Mouse (Mus musculus) ZHBTc4 (cell line): ENCODE measurements around the gene Dirc2.
A peak's percentile ranks its signal among the peaks of the same experiment; 100 is the strongest.

Experiments
- DNase-seq: peaks from one replicate; pipeline ENCODE4 v3.0.0-alpha.2; 2011; ENCODE audit warnings: low read depth, low spot score

Dirc2 gene

GRCm38 (mm10) chr16:35775835-35776234 is 6.7 kb upstream of the Dirc2 start:
- no peak for DNase-seq

DNA sequence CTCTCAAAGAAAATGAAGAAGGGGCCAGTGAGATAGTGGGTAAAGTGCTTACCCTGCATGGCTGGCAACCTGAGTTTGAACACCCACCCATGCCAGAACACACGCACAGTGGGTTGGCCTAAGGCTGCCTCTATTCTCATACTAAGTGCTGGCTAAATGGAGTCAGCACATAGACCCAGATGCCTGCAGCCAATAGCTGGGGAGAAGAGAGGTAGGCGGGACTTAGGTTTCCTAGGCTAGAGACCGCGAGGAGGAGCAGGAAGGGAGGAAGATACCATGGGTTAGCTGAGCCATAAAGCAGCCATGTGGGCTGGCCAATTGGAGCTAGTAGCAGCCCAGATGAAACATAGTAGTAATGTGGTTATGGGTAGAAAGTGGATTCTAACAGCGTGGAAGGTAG is 3.4 kb upstream of the Dirc2 start:
- peak; percentile 96 for DNase-seq

DNA sequence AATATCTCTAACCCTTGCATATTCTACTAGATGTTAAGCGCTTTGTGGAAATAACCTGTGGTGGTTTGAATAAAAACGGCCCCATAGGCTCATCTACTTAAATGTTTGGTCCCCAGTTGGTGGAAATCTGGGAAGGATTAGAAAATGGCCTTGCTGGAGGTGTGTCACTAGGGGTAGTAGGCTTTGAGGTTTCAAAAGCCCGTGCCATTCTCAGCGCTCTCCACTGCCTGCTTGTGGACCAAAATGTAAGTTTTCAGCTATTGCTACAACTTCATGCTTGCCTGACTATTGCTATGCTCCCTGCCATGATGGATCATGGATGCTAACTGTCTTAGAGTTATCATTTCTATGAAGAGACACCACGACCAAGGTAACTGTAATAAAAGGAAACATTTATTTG is 2.5 kb upstream of the Dirc2 start:
- no peak for DNase-seq

GRCm38 (mm10) chr16:35771141-35771540 is 2.0 kb upstream of the Dirc2 start:
- DNase-seq = peak; percentile 88

DNA sequence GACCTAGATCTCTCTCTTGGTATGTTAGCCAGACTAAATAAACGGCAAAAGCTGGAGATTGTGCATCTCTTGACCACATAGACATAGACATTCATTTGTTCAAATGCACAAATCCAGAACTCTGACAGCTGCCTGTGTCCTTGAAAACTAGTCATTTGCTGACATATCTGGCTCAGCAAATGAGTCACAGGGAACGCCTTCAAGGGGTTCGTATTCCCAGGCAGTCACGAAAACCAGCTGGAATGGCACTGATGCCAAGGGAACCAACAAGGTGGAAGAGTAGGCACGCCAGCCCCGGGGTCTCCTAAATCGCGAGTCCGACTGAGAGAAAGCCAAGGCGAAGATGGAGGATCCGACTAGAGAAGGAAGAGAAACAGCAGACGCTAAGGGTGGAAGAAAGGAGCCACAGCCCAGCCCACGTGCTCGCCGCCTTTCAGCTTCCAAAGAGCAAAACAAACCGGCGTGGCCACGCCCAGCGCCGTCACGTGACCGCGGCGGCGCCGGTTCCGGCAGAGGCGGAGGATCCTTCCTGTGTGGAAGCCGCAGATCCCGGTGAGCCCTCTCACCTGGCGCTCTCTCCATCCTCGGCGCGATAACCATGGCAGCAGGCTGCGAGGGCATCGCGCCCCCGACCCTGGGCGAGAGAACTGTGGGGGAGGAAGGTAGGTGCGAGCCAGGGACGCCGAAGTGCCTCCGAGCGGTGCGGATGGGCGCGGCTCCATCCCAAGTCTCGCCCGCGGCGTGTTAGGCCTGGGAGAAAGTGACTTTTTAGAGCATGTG is 912 bp upstream of the Dirc2 start, which contains the start of gene Hspbap1:
Hspbap1 (plus strand) TSS at position 498 of the 780 bp plus-strand sequence.
- DNase-seq = peak; percentile 98

DNA sequence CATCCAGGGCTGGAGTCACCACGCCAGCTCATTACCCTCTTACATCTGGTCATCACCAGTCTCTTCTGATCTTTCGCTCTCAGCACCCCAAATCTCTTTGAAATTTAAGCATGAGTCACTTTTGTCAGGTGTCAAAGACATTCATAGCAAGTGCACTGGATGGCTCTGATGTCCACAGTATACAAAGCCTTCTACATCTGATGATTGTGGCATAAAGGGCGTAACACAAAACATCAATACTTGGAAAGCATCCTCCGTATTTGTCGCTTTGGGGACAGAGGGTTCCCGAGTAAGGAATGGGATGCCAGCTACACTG is 729 bp downstream of the Dirc2 start:
- no peak for DNase-seq

- DNase-seq = no peak
Measured at GRCm38 (mm10) chr16:35766366-35766765, 2.8 kb downstream of the Dirc2 start.

DNA sequence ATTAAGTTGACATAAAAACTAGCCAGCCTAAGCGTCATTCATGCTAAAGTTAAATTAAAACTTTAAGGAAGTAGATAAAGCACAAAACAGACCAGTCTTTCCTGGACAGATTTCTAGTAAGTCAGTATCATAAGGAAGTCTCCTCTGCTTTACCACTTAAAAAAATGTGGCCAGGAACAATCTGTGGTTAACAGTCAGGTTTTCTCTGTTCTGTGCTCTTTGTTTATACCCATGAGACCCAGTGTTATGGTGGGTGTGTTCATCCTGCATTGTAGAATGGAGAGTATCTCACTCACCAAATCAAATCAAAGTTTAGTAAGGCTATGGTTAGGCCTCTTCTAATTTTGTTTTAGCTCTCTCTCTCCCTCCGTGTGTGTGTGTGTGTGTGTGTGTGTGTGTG is 3.7 kb downstream of the Dirc2 start:
- no peak for DNase-seq

DNA sequence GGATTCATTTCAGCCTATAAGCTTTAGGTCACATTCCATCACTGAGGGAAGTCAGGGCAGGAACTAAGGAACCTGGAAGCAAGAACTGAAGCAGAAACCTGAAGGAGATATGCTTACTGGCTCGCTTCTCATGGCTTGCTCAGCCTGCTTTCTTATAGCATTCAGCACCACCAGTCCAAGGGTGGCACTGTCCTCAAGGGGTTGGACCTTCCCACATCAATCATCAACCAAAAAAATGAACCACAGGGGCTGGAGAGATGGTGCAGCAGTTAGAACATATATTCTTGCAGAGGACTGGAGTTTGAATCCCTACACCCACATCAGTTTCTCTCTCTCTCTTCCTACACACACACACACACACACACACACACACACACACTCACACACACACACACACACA is 4.2 kb downstream of the Dirc2 start:
- DNase-seq = no peak

GRCm38 (mm10) chr16:35763590-35764296 is 5.4 kb downstream of the Dirc2 start:
- no peak for DNase-seq

DNA sequence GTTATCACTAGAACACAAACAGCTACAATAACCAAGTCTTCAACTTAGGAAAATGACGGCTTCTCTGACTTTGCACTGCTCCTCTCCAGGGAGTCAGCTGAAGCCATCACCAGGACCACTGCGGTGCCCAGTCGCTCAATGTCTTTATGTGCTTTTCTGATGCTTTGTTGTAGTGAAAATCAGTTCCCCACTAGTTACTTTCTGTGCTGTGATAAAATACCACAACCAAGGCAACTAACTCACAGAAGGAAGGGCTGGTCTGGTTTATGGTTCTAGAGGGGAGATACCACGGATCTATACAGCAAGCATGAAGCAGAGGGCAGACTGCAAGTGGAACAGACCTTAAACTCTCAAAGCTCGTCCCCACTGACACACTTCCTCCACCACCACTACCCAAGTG is 9.8 kb downstream of the Dirc2 start:
- no peak for DNase-seq

GRCm38 (mm10) chr16:35756697-35757096 is 12.5 kb downstream of the Dirc2 start:
- DNase-seq = no peak

DNA sequence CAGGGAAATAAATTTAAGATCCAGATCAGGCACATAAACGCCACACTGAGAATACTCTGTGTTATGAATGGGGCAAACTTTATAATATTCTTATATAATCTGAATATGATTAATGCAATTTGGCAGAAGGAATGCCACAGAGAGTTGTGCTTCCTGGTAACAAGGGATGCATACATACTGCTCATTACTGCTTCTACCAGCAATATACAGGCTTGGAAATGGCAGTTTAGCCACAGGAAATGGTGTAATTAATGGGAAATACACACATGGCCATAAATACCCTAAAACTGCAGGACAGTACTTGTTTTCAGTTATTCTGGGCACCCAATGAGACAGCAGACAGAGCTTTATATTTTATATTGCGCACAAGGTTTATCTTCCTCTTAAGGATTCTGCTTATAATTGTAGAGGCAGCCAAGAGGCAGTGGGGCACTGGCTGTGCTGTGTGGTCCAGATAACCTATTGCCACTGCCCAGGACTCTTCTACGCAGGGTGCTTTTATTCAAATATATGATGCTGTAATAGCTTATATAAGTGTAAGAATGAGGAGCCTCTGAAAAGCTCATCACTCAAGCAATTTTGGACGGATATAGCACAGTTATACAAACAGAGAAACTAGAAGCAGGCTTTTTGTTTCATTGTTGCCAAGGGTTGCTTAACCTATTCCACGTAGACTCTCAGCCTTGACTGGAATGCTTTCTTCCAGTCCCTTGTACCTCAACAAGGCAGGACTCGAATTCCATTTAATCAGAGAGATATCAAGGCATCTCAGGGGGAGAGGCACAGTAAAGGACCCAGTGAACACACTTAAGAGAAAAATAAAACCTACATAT is 13.4 kb downstream of the Dirc2 start:
- no peak for DNase-seq

GRCm38 (mm10) chr16:35753926-35754325 is 15.2 kb downstream of the Dirc2 start:
- DNase-seq = no peak

DNA sequence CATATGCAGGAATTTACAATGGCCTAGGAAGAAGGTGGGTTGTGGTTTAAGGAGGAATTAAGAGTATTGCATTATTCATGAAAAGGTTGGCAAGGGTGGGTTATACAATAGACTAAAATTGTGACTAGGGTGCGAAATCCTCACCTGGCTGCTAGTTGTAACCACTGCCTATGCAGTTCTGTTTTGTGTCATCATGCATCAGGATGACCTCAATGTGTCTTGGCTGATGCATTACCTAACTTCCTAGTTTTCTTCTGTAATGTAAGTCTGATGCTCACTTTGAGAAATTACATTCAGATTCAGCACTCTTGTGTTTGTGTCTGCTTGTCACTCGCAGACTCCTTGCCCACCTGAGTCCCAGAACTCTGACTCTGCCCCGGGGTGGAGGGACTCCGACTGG is 17.3 kb downstream of the Dirc2 start:
- no peak for DNase-seq

- DNase-seq = no peak
Measured at GRCm38 (mm10) chr16:35749385-35749784, 19.8 kb downstream of the Dirc2 start.

DNA sequence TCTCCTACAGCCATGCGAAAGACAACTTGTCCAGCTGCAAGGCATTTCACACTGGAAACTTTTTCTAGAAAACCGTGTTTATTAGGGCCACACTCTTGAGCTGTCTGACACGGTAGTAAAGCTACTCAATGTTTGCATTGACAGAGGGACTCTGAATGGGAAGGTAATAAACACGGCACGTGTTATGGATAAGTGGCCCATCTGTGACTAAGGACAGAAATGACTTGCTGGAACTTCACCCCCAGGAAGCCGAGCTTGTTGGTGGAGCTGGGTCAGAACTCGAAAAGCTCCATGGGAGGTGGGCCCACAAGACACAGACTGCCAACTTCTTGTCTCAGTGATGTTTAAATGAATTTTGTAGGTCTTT is 20.9 kb downstream of the Dirc2 start:
- DNase-seq = no peak

DNA sequence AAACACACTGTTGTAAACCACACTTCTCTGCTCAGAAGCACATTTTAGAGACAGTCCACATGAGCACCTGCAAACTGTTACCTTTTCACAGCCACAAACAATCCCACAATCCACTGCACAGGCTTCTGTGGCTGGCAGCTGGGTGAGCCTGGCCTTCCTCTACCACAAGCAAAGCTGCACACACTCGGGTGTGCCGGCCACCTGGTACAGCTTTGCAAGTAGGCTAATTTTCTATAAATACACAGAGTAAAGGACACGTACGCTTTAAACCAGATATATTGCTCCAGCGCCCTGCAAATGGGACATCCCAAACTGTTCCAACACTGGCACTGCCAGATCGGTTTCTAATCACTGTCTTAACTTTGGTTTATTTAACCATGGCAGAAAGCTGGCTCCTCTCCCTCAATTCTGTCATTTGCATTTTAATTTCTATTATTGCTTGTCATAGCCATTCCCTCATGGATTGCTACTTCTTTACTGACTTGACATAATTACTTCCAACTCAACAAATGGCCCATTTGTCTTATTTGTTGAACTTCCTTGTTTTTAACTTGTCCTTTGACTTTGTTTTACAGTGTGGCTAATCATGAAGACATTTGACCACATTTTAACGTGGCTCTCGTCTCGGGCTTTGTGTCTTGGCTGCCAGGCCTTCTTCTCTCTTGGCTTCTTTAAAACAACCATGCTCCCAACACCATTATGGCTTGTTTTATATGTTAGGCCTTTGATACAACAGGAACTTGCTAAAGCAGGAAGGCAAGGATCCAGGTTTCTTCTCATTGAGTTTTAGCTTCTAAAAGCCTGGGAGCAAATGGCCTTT is 21.5 kb downstream of the Dirc2 start:
- no peak for DNase-seq

- no peak for DNase-seq
Measured at GRCm38 (mm10) chr16:35742251-35742937, 26.8 kb downstream of the Dirc2 start.

DNA sequence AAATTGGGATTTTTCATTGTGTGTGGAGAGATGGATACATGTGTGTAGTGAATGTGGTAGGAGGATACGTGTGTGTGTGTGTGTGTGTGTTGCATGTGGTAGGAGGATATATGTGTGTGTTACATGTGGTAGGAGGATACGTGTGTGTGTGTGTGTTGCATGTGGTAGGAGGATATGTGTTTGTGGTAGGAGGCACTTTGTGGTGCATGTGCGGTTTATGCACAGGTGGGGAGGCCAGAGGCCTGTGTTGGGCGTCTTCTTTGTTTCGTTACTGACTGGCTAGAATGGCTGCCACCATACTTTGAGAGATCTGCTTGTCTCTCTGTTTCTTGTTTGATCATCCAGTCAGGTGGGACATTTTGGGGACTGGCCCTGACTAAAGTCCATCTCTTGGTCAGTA is 27.5 kb downstream of the Dirc2 start:
- DNase-seq = no peak

DNA sequence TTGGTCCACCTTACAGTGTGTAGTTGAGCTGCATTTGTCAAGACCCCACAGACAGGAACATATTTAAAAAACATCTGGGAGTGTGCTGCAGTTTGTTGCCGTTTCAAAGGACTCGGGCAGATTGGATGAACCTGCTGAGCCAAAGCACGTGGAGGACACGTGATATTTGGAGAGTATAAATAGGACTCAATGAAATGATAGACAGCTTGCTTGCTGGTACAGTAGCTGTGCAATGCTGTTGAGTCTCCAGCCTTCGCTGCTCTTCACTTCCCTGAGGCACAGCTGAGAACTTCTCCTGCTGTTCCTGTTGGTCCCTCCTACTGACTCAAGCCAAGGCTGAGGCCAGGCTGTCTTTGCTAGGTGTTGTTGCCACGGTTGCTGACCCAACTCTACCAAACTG is 28.2 kb downstream of the Dirc2 start:
- no peak for DNase-seq
